In genomic region chr7:108797205-108797933, GRCm38 (mm10) we compare ENCODE assay signal across 19 mouse cellular contexts. TPM values are rescaled to one million over a fixed set of nuclear protein-coding genes. Genes with fewer than 3 reads are reported as not detected.
DNase-seq lines count a peak whose midpoint lies in the region; ATAC-seq and TF ChIP-seq lines count a peak whose summit lies in the region.
"Had no signal": no experiment of that assay in that cellular context is flagged by ENCODE, and none has a peak within 500 bp of the region (broad histone marks: within the 10 kb centered on the region; RNA-seq: fewer than 3 reads in every experiment).

No protein-coding gene starts in this region.

- H3K4me3 ChIP-seq in kidney, embryonic 14.5 days (ENCODE audit: low read length): no peak overlapping the region
- no peak overlapping the region for H3K4me3 ChIP-seq in embryonic fibroblast, embryonic 13.5 days (ENCODE audit: insufficient read depth, low read length)
- no peak overlapping the region for H3K4me3 ChIP-seq in liver, postnatal 0 days (ENCODE audit: low read depth, low read length)
- H3K4me3 ChIP-seq: forebrain, embryonic 13.5 days; liver, embryonic 12.5 days; midbrain, embryonic 10.5 days; myocyte had no signal

- H3K27ac ChIP-seq in kidney, embryonic 14.5 days (ENCODE audit: low read depth, low read length): no peak overlapping the region
- H3K27ac ChIP-seq in embryonic fibroblast, embryonic 13.5 days (ENCODE audit: insufficient read depth, low read length): peak overlapping the region; percentile 34; the same call in 1 of the 2 replicates
- no peak overlapping the region for H3K27ac ChIP-seq in liver, postnatal 0 days (ENCODE audit: low read depth)
- H3K27ac ChIP-seq: forebrain, embryonic 13.5 days; hindbrain, embryonic 14.5 days; liver, embryonic 12.5 days; midbrain, embryonic 10.5 days had no signal

- no peak for TF ChIP-seq EP300 in liver, postnatal 0 days (IDR thresholded peaks at IDR 0.05; ENCODE audit: low read depth)

- H3K4me2 ChIP-seq in kidney, embryonic 14.5 days (replicated peaks; ENCODE audit: low read depth, low read length): no peak overlapping the region
- no peak overlapping the region for H3K4me2 ChIP-seq in liver, postnatal 0 days (ENCODE audit: low read depth, low read length)
- H3K4me2 ChIP-seq: forebrain, embryonic 13.5 days; hindbrain, embryonic 14.5 days; liver, embryonic 12.5 days had no signal

- H3K9ac ChIP-seq in kidney, embryonic 14.5 days (ENCODE audit: low read depth, low read length): no peak overlapping the region
- no peak overlapping the region for H3K9ac ChIP-seq in liver, postnatal 0 days (replicated peaks)
- H3K9ac ChIP-seq: forebrain, embryonic 13.5 days; hindbrain, embryonic 14.5 days; liver, embryonic 12.5 days had no signal

- DNase-seq in kidney, postnatal 36 days: no peak
- peak; percentile 54 for DNase-seq in embryo, embryonic 9.5 days (ENCODE audit: extremely low spot score)
- DNase-seq in mesoderm, embryonic 11.5 days (ENCODE audit: low read depth, low spot score): peak; percentile 76
- no peak for DNase-seq in liver, postnatal 0 days
- DNase-seq in cerebellum, postnatal 14 days: no peak
- DNase-seq: cerebellum, adult 11 months; lung, postnatal 10 days; right cerebral cortex, adult 18-20 months; thymus, adult 2 months had no signal

- TF ChIP-seq CTCF in embryonic fibroblast, embryonic 13.5 days (IDR thresholded peaks at IDR 0.05; ENCODE audit: borderline replicate concordance, insufficient read depth, low read length): no peak
- no peak for TF ChIP-seq CTCF in liver, postnatal 0 days (IDR thresholded peaks at IDR 0.05; ENCODE audit: low read depth)

- H3K27me3 ChIP-seq in kidney, embryonic 14.5 days (ENCODE audit: control insufficient read depth, insufficient read depth, low read length): no peaks in the 10 kb centered on the region
- H3K27me3 ChIP-seq in liver, postnatal 0 days (ENCODE audit: insufficient read depth, low read length): no peaks in the 10 kb centered on the region
- H3K27me3 ChIP-seq: forebrain, embryonic 13.5 days; liver, embryonic 12.5 days had no signal

- TF ChIP-seq POLR2A in embryonic fibroblast, embryonic 13.5 days (IDR thresholded peaks at IDR 0.05; ENCODE audit: low read depth, low read length): no peak

- H3K9me3 ChIP-seq in kidney, embryonic 14.5 days (ENCODE audit: control insufficient read depth, low read length): no peaks in the 10 kb centered on the region
- H3K9me3 ChIP-seq in liver, postnatal 0 days (ENCODE audit: low read length): no peaks in the 10 kb centered on the region
- H3K9me3 ChIP-seq: forebrain, embryonic 13.5 days; liver, embryonic 12.5 days; midbrain, embryonic 10.5 days had no signal

- 39% methylated on average over 1 of the region's 1 CpGs for WGBS in kidney, embryonic 14.5 days
- WGBS in liver, postnatal 0 days (ENCODE audit: insufficient replicate concordance): 47% methylated on average over 1 of the region's 1 CpGs

- no peaks in the 10 kb centered on the region for H3K4me1 ChIP-seq in kidney, embryonic 14.5 days (ENCODE audit: control insufficient read depth, insufficient read depth, low read length)
- no peaks in the 10 kb centered on the region for H3K4me1 ChIP-seq in embryonic fibroblast, embryonic 13.5 days (ENCODE audit: control insufficient read depth, insufficient read depth, low read length)
- no peaks in the 10 kb centered on the region for H3K4me1 ChIP-seq in liver, postnatal 0 days (ENCODE audit: insufficient read depth)
- H3K4me1 ChIP-seq: forebrain, embryonic 13.5 days; liver, embryonic 12.5 days; midbrain, embryonic 10.5 days had no signal

- no peaks in the 10 kb centered on the region for H3K36me3 ChIP-seq in kidney, embryonic 14.5 days (ENCODE audit: control insufficient read depth, insufficient read depth, low read length)
- no peaks in the 10 kb centered on the region for H3K36me3 ChIP-seq in liver, postnatal 0 days (replicated peaks; ENCODE audit: insufficient read depth, low read length)
- H3K36me3 ChIP-seq: liver, embryonic 12.5 days; midbrain, embryonic 10.5 days had no signal

- ATAC-seq in kidney, embryonic 14.5 days (ENCODE audit: low FRiP score, low TSS enrichment): peak; percentile 75; the same call in 1 of the 2 replicates
- no peak for ATAC-seq in liver, postnatal 0 days
- ATAC-seq: activated CD4-positive, CD25-positive, alpha-beta regulatory T cell, adult 4 months; forebrain, embryonic 13.5 days; liver, embryonic 12.5 days had no signal

RNA-seq across cellular contexts. Expression of gene Olfr514, which starts 28.4 kb away (rescaled TPM):
- not detected in 2 replicates for polyA plus RNA-seq in kidney, embryonic 14.5 days (2014; fragmentation: Nextera tagmentation; extraction: Ambion mirVana)
- polyA plus RNA-seq in embryonic fibroblast, embryonic 13.5 days (2011; ENCODE audit: insufficient read length, low read depth, missing spikeins): not detected in 2 replicates
- polyA plus RNA-seq in liver, postnatal 0 days (2015; fragmentation: Nextera tagmentation; extraction: Ambion mirVana): not detected in 2 replicates
- polyA plus RNA-seq: activated CD4-positive, CD25-positive, alpha-beta regulatory T cell, adult 4 months; cortical plate, adult 2 months; forebrain, embryonic 13.5 days; heart, embryonic 14.5 days; hindbrain, embryonic 14.5 days; liver, embryonic 12.5 days; midbrain, embryonic 10.5 days; myocyte; thymus, adult 2 months had no signal

RNA-seq across cellular contexts. Expression of gene Olfr513, which starts 46.6 kb away (rescaled TPM):
- not detected in 2 replicates for polyA plus RNA-seq in kidney, embryonic 14.5 days (2014; fragmentation: Nextera tagmentation; extraction: Ambion mirVana)
- not detected in 2 replicates for polyA plus RNA-seq in embryonic fibroblast, embryonic 13.5 days (2011; ENCODE audit: insufficient read length, low read depth, missing spikeins)
- polyA plus RNA-seq in liver, postnatal 0 days (2015; fragmentation: Nextera tagmentation; extraction: Ambion mirVana): not detected in 2 replicates
- polyA plus RNA-seq: activated CD4-positive, CD25-positive, alpha-beta regulatory T cell, adult 4 months; cortical plate, adult 2 months; forebrain, embryonic 13.5 days; heart, embryonic 14.5 days; hindbrain, embryonic 14.5 days; liver, embryonic 12.5 days; midbrain, embryonic 10.5 days; myocyte; thymus, adult 2 months had no signal

RNA-seq across cellular contexts. Expression of gene Olfr516, which starts 53.0 kb away (rescaled TPM):
- not detected in 2 replicates for polyA plus RNA-seq in kidney, embryonic 14.5 days (2014; fragmentation: Nextera tagmentation; extraction: Ambion mirVana)
- not detected in 2 replicates for polyA plus RNA-seq in embryonic fibroblast, embryonic 13.5 days (2011; ENCODE audit: insufficient read length, low read depth, missing spikeins)
- polyA plus RNA-seq in liver, postnatal 0 days (2015; fragmentation: Nextera tagmentation; extraction: Ambion mirVana): not detected in 2 replicates
- polyA plus RNA-seq: activated CD4-positive, CD25-positive, alpha-beta regulatory T cell, adult 4 months; cortical plate, adult 2 months; forebrain, embryonic 13.5 days; heart, embryonic 14.5 days; hindbrain, embryonic 14.5 days; liver, embryonic 12.5 days; midbrain, embryonic 10.5 days; myocyte; thymus, adult 2 months had no signal

Comparison
In these comparisons a context has a peak if more than half of its experiments do, and no peak if none do; other contexts are left out.
1. DNase-seq: peak in embryo, embryonic 9.5 days (single experiment) and mesoderm, embryonic 11.5 days (single experiment); none in kidney, postnatal 36 days (0 of 2), liver, postnatal 0 days (single experiment) and cerebellum, postnatal 14 days (0 of 2).